Mouse (Mus musculus): ENCODE measurements around the gene Nlrx1. TPM values are rescaled to one million over a fixed set of nuclear protein-coding genes. Genes with fewer than 3 reads are reported as not detected.

The Nlrx1 gene
- polyA plus RNA-seq, 1 experiment, result 0.02 TPM

GRCm38 (mm10) chr9:44231609-44232008 lies 36.8 kb downstream of the Nlrx1 start:
- no peak for TF ChIP-seq GATA1 (IDR thresholded peaks at IDR 0.05; ENCODE audit: low read length)

DNA sequence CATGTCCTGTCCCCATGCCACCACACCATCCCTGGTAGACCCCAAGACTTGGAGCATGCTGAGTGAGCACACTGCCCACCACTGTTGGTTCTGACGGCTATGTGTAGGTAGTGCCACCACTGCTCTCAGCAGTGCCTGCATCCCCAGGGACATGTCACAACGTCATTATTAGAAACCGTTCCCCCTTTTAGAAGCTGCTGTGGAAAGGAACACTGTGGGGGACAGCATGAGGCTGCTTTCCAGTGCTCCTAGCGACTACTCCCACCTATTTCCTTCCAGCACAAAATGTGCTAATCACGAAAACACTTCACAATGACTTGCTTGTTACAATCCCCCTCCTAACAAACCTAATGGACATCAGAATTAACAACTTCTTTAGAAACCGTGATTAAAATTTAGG lies 42.4 kb downstream of the Nlrx1 start:
- TF ChIP-seq GATA1 (IDR thresholded peaks at IDR 0.05; ENCODE audit: low read length), result no peak

DNA sequence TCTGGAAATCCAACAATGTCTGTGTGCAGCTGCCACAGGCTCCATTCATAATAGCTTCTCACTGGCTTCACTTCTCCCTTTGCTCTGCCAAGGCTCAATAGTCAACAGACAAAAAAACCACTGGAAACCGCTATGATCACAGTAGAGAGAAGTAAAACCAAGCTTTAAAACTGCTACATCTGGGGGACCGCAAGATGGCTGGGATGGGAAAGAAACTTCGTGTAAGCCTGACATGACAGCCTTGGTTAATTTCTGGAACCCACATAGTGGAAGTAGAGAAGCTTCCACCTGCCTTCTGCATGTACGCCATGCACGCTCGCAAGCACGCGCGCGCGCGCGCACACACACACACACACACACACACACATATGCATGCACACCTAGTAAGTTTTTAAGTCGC lies 54.9 kb downstream of the Nlrx1 start:
- TF ChIP-seq GATA1 (IDR thresholded peaks at IDR 0.05; ENCODE audit: low read length), result no peak

- TF ChIP-seq GATA1 (IDR thresholded peaks at IDR 0.05; ENCODE audit: low read length), result no peak
Observed at GRCm38 (mm10) chr9:44212406-44212805, 56.0 kb downstream of the Nlrx1 start.

DNA sequence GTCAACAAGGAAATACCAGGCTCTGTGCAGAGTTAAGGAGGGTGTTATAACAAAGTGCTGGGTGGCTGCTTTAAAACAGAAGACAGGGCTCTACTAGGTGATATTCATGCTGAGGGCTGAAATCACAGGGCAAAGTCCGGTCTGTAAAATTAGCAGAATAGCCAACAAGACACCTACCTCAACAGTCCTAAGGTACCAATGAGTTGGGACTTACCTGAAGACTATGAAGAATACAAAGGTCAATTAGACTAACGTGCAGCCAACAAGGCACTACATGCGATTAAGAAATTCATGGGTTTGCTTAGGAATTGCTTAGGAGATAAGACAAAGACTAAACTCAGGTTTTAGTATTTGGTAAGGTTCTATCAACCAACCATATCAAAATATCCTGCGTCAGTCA lies 59.0 kb downstream of the Nlrx1 start:
- no peak for TF ChIP-seq GATA1 (IDR thresholded peaks at IDR 0.05; ENCODE audit: low read length)

DNA sequence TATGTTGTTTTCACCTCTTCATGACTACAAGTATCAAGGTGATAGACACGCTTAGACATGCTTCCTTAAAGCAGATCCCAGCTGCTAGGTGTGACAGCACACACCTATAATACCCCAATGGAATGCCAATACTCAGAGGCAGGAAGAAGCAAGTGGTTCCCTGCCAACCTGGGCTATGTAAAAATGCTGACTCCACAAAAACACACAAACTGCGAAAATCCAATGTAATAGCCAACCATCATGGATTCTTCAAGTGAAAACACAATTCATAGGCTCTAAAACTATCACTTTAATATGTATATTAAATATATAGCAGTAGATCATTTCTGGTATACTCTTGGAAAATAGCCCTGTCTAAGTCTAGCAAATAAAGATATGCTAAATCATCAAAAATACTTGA lies 60.6 kb downstream of the Nlrx1 start:
- TF ChIP-seq GATA1 (IDR thresholded peaks at IDR 0.05; ENCODE audit: low read length), result no peak

Other genes with a start within 250 kb of the Nlrx1 start
- not detected in 2 replicates for gene Thy1, start 225.2 kb downstream of the Nlrx1 start, polyA plus RNA-seq (2012)
- 1.3 and 1.7 TPM in 2 replicates for gene Usp2, start 201.6 kb downstream of the Nlrx1 start, polyA plus RNA-seq (2012)
- not detected in 2 replicates for gene Mfrp, start 166.9 kb downstream of the Nlrx1 start, polyA plus RNA-seq (2012)
- gene C1qtnf5, start 161.4 kb downstream of the Nlrx1 start, polyA plus RNA-seq (2012), result not detected in 2 replicates
- not detected in 2 replicates for gene Gm49380, start 155.1 kb downstream of the Nlrx1 start, polyA plus RNA-seq (2012)
- gene Rnf26, start 155.1 kb downstream of the Nlrx1 start, polyA plus RNA-seq (2012), result 36.9 and 44.7 TPM in 2 replicates
- not detected in 2 replicates for gene Mcam, start 134.1 kb downstream of the Nlrx1 start, polyA plus RNA-seq (2012)
- 15.4 and 18.5 TPM in 2 replicates for gene Cbl, start 34.5 kb downstream of the Nlrx1 start, polyA plus RNA-seq (2012)
- gene Ccdc153, start 27.9 kb downstream of the Nlrx1 start, polyA plus RNA-seq (2012), result not detected in 2 replicates
- not detected in 2 replicates for gene Pdzd3, start 17.1 kb downstream of the Nlrx1 start, polyA plus RNA-seq (2012)
- 15.6 and 18.4 TPM in 2 replicates for gene Abcg4, start 20.0 kb upstream of the Nlrx1 start, polyA plus RNA-seq (2012)
- 3.5 and 8.9 TPM in 2 replicates for gene Hinfp, start 37.1 kb upstream of the Nlrx1 start, polyA plus RNA-seq (2012)
- gene C2cd2l, start 51.7 kb upstream of the Nlrx1 start, polyA plus RNA-seq (2012), result 42.9 and 52.2 TPM in 2 replicates
- 7.7 and 9.9 TPM in 2 replicates for gene Dpagt1, start 57.4 kb upstream of the Nlrx1 start, polyA plus RNA-seq (2012)
- gene H2afx, start 66.1 kb upstream of the Nlrx1 start, polyA plus RNA-seq (2012), result 682 and 860 TPM in 2 replicates
- gene Hmbs, start 75.6 kb upstream of the Nlrx1 start, polyA plus RNA-seq (2012), result 139 and 142 TPM in 2 replicates
- 6.0 and 8.8 TPM in 2 replicates for gene Vps11, start 93.1 kb upstream of the Nlrx1 start, polyA plus RNA-seq (2012)
- 28.0 and 36.3 TPM in 2 replicates for gene Hyou1, start 110.9 kb upstream of the Nlrx1 start, polyA plus RNA-seq (2012)
- 17.1 and 21.2 TPM in 2 replicates for gene Slc37a4, start 128.3 kb upstream of the Nlrx1 start, polyA plus RNA-seq (2012)
- 151 and 177 TPM in 2 replicates for gene Rps25, start 138.5 kb upstream of the Nlrx1 start, polyA plus RNA-seq (2012)
- 7.9 and 13.5 TPM in 2 replicates for gene Trappc4, start 139.0 kb upstream of the Nlrx1 start, polyA plus RNA-seq (2012)
- 8.0 and 11.8 TPM in 2 replicates for gene Ccdc84, start 150.0 kb upstream of the Nlrx1 start, polyA plus RNA-seq (2012)
- gene Foxr1, start 172.5 kb upstream of the Nlrx1 start, polyA plus RNA-seq (2012), result not detected in 2 replicates
- gene Upk2, start 186.4 kb upstream of the Nlrx1 start, polyA plus RNA-seq (2012), result not detected in 2 replicates
- gene Bcl9l, start 214.2 kb upstream of the Nlrx1 start, polyA plus RNA-seq (2012), result 0.10 and 0.19 TPM in 2 replicates